Mouse (Mus musculus) 416B (cell line): ENCODE data around the gene Gm13290.
A peak's percentile ranks its signal among the peaks of the same experiment; 100 is the strongest.
"Not testable (repeated sequence)": the region's sequence is repeated elsewhere in the genome, so short reads cannot be mapped to it uniquely, and the experiment has no call there.

Source experiments
- DNase-seq: peaks from one replicate; pipeline ENCODE4 v3.0.0; 2011; ENCODE audit warnings: low read depth

Gene Gm13290

GRCm38 (mm10) chr4:88773534-88773933 is at the start of gene Gm13290:
Gm13290 (plus strand) TSS chr4:88773834.
- DNase-seq: not testable (repeated sequence)

GRCm38 (mm10) chr4:88726727-88727126 is 46.9 kb upstream of the Gm13290 start:
- peak; percentile 70 for DNase-seq

- DNase-seq: peak; percentile 82
Measured at GRCm38 (mm10) chr4:88727324-88727723, 46.3 kb upstream of the Gm13290 start.

- DNase-seq: peak; percentile 76
Measured at GRCm38 (mm10) chr4:88738480-88738879, 35.2 kb upstream of the Gm13290 start.

GRCm38 (mm10) chr4:88739036-88739435 is 34.6 kb upstream of the Gm13290 start:
- peak; percentile 65 for DNase-seq

DNA sequence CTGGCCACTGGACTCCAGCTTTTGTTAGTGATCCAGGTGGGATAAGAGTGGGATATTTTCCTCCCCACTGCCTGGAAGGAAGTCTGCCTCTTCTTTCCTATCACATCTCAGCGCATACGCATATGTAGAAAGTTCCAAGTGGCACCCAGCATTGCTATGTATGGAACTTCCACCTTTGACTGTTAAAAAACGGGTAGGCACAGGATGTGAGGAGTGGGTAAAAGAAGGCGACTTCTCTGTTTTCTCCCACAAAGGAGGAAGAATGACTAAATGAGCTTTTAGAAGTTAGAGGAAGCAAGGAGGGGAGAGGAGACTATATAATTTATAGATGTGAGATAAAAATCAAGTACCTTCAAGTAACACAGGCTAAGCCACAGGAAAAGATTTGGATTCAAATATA is 32.2 kb upstream of the Gm13290 start:
- DNase-seq: no peak

GRCm38 (mm10) chr4:88742771-88743371 is 30.8 kb upstream of the Gm13290 start:
- peak; percentile 52 for DNase-seq

- DNase-seq: peak; percentile 57
Measured at GRCm38 (mm10) chr4:88744207-88744606, 29.4 kb upstream of the Gm13290 start.

DNA sequence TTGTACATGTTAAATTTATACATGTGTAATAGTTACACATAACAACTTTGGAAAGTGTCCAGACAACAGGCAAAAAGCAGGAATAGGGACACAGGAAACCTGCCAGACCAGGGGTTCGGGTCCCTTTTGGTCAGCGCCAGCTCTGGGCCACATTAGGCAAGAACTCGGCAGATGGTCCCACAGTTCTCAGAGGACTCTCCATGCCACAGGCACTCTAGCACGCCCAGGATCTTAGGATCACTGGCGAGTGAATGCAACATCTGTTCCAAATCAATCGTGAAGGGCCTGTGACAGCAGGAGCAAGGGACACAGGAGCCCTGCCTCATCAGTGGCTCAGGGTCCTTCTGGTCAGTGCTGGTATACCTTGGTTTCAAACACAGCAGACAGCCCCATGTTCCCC is 23.7 kb upstream of the Gm13290 start:
- no peak for DNase-seq

DNA sequence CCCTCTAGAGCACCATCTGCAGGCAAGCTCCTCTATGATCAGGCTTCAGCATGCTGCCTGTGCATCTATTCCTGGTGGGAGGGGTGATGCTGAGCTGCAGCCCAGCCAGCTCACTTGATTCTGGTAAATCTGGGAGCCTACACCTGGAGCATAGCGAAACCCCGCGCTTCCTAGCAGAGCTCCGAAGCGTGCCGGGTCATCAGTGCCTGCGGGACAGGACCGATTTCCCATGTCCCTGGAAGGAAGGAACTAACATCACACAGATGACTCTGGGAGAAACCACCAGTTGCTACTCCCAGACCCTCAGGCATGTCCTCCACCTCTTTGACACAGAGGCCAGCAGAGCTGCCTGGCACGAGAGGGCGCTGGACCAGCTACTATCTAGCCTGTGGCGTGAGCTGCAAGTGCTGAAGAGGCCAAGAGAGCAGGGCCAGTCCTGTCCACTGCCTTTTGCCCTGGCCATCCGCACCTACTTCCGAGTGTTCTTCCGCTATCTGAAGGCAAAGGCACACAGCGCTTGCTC is 18.8 kb upstream of the Gm13290 start, which contains the start of gene Gm13271:
Gene Gm13271, plus strand, starts transcription at position 51 of the 523 bp plus-strand sequence.
- DNase-seq: not testable (repeated sequence)

DNA sequence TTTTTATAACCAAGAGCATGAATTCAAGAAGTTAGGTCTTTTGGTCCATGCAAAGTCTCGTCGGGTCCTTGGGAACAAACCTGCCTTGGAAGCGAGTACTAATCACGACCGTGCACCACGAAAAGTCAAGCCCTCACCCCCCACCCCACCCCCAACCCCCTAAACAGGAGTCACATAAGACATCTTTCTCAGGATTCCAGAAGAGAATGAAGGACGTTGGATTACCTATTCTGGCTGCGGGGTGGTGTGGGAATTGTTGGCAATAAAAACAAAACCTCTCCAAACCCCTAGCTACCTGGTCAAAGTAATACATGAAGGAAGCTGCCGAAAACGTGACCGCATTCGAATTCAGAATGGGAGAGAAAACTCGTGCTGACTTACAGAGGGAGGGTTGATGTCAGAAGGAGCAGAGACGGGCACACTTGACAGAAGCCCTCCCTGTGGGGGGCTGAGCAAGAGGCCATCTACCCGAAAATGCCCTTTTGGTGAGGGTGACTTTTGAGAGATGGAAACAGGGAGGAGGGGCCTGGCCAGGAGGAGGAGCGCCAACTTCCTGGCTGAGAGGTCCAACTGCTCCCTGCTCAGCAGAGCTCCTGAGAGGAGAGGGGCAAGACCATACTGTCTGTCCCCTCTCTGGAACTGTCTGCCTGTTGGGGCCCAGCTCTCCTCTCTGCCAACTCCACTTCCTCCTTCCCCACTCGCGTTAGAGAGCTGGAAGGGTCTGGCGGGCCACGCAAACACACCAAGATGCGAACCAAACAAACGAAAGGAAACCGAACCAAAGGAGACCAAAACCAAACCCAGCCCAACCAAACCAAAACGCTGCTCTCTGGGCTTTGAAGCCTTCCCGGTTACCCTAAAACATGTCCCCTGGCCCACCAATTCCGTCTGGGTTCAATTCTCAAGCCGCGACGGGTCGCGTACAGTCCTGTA is 16.8 kb upstream of the Gm13290 start:
- peak; percentile 55 for DNase-seq

DNA sequence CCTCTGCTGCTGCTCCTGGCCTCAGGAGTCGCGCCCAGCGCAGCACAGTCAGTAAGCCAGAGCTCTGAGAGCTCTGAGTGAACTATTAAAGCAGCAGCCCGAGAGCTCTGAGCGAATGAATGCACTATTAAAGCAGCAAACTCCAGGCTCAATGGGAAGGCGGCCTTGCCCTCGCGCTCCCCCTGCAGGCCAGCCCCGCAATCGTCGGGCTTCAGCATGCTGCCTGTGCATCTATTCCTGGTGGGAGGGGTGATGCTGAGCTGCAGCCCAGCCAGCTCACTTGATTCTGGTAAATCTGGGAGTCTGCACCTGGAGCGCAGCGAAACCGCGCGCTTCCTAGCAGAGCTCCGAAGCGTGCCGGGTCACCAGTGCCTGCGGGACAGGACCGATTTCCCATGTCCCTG is 16.0 kb upstream of the Gm13290 start:
- DNase-seq: peak; percentile 89

GRCm38 (mm10) chr4:88758751-88759150 is 14.9 kb upstream of the Gm13290 start:
- not testable (repeated sequence) for DNase-seq

DNA sequence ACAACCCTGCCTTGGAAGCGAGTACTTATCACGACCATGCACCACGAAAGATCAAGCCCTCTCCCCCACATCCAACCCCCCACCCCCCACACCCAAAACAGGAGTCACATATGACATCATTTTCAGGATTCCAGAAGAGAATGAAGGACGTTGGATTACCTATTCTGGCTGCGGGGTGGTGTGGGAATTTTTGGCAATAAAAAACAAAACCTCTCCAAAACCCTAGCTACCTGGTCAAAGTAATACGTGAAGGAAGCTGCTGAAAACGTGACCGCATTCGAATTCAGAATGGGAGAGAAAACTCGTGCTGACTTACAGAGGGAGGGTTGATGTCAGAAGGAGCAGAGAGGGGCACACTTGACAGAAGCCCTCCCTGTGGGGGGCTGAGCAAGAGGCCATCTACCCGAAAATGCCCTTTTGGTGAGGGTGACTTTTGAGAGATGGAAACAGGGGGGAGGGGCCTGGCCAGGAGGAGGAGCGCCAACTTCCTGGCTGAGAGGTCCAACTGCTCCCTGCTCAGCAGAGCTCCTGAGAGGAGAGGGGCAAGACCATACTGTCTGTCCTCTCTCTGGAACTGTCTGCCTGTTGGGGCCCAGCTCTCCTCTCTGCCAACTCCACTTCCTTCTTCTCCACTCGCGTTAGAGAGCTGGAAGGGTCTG is 13.9 kb upstream of the Gm13290 start, which contains the start of gene Gm13283:
Gene Gm13283, plus strand, starts transcription at position 510 of the 659 bp plus-strand sequence.
- peak; percentile 67 for DNase-seq

- DNase-seq: peak; percentile 88
Measured at GRCm38 (mm10) chr4:88760431-88760830, 13.2 kb upstream of the Gm13290 start.

- DNase-seq: not testable (repeated sequence)
Measured at GRCm38 (mm10) chr4:88761776-88762175, 11.9 kb upstream of the Gm13290 start.

- DNase-seq: not testable (repeated sequence)
Measured at GRCm38 (mm10) chr4:88762341-88762740, 11.3 kb upstream of the Gm13290 start.

- peak; percentile 88 for DNase-seq
Measured at GRCm38 (mm10) chr4:88763384-88764018, 10.1 kb upstream of the Gm13290 start.

DNA sequence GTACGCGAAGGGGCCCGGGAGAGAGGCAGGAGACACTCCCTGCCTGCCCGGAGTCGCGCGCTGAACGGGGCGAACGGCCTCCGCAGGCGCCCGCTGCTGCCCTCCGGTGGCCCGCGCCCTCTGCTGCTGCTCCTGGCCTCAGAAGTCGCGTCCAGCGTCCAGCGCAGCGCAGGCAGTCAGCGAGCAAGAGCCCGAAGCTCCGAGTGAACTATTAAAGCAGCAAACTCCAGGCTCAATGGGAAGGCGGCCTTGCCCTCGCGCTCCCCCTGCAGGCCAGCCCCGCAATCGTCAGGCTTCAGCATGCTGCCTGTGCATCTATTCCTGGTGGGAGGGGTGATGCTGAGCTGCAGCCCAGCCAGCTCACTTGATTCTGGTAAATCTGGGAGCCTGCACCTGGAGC is 3.0 kb downstream of the Gm13290 start, which contains the start of gene Gm13289:
Gene Gm13289, plus strand, starts transcription at position 301 of the 400 bp plus-strand sequence.
- not testable (repeated sequence) for DNase-seq

- not testable (repeated sequence) for DNase-seq
Measured at GRCm38 (mm10) chr4:88779550-88779949, 5.9 kb downstream of the Gm13290 start, which contains the start of gene Gm13272. Gm13272 (plus strand) TSS chr4:88779850.

DNA sequence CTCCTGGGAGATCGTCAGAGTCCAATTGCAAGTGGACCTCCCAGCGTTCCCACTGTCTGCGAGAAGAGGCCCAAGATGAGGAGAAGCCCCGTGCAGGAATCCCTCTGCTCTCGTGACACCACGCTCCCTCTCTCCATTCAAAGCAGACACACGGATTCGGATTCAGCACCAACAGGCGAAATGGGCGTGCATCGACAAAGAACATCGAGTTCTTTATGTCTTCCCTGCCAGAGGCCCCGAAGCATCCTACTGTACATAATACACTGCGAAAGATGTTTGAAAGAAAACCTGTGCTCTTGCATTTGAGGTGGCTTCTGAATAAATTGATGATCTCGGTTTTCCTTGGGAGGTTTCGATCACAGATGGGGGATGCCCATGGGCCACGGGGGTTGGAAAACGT is 6.7 kb downstream of the Gm13290 start:
- not testable (repeated sequence) for DNase-seq
